ENCODE assay signal across 14 mouse cellular contexts in the genomic region with DNA sequence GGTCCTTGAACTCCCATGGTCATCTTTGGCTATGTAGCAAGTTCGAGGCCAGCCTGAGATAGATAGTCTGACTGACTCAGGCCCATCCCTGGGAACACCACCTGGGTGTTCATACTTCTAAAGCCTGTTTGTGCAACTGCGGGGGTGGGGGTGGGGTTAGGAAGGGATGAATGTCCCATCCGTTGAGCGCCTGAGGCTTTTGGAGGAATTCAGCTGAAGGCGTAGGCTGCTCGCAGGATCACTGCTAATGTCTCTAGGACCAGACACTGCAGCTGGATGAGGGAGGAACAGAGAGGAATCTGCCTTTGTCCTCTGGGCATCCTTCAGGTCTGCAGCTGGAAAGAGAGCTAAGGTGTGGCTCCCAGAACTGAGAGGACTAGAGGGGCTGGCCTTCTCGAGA.
"Had no signal": no experiment of that assay in that cellular context is flagged by ENCODE, and none has a peak within 500 bp of the region (broad histone marks: within the 10 kb centered on the region; RNA-seq: fewer than 3 reads in every experiment).

No protein-coding gene starts in this region.

- H3K4me2 ChIP-seq: lung, embryonic 14.5 days; midbrain, embryonic 12.5 days; midbrain, embryonic 15.5 days; neural tube, embryonic 12.5 days; stomach, embryonic 15.5 days had no signal

- H3K4me3 ChIP-seq: midbrain, embryonic 10.5 days; midbrain, embryonic 12.5 days; midbrain, embryonic 15.5 days; neural tube, embryonic 12.5 days; stomach, embryonic 15.5 days had no signal

- DNase-seq: lung, adult 18-20 months; lung, embryonic 14.5 days; lung, postnatal 10 days; lung, postnatal 4 days; right cerebral cortex, postnatal 14 days; thymus, adult 2 months; thymus, postnatal 25 days; thymus, postnatal 4 days had no signal

- H3K9me3 ChIP-seq: midbrain, embryonic 10.5 days; midbrain, embryonic 12.5 days; midbrain, embryonic 15.5 days; neural tube, embryonic 12.5 days; stomach, embryonic 15.5 days had no signal

- ATAC-seq: midbrain, embryonic 15.5 days had no signal

- H3K36me3 ChIP-seq: midbrain, embryonic 10.5 days; midbrain, embryonic 12.5 days; midbrain, embryonic 15.5 days; neural tube, embryonic 12.5 days; stomach, embryonic 15.5 days had no signal

- H3K27ac ChIP-seq: midbrain, embryonic 10.5 days; midbrain, embryonic 12.5 days; midbrain, embryonic 15.5 days; neural tube, embryonic 12.5 days; stomach, embryonic 15.5 days; stomach, postnatal 0 days had no signal

- H3K9ac ChIP-seq: lung, embryonic 14.5 days; midbrain, embryonic 12.5 days; midbrain, embryonic 15.5 days; neural tube, embryonic 12.5 days; stomach, embryonic 15.5 days had no signal
